Mouse (Mus musculus) E14TG2a.4 (cell line): Measurements from ENCODE around the gene Osbp2.

Source experiments
- CTCF ChIP-seq: conservative IDR thresholded peaks from 2 replicates; pipeline ENCODE4 v1.5.1; 2014; ENCODE audit warnings: low read length
- POU5F1 ChIP-seq: IDR thresholded peaks from 2 replicates; pipeline ENCODE4 v1.6.1; 2014; ENCODE audit warnings: low read length, borderline replicate concordance

- TF ChIP-seq CTCF (no peak), POU5F1 (no peak)
Measured at GRCm38 (mm10) chr11:3902516-3902915, 38.8 kb upstream of the Osbp2 start.
